Mouse (Mus musculus) kidney, adult 2 months (tissue): ENCODE results near the gene Snrnp70.

ENCODE experiments used
- CTCF ChIP-seq: fragments of 200-500 bp; conservative IDR thresholded peaks from 2 replicates; pipeline ENCODE4 v1.5.1; 2011; ENCODE audit warnings: low read depth, mild to moderate bottlenecking, control low read depth, low read length, moderate library complexity, mixed read lengths; ENCODE audit not compliant: insufficient read depth, insufficient read length
- POLR2A ChIP-seq: fragments of 200-500 bp; IDR thresholded peaks from one replicate; pipeline ENCODE4 v1.6.1; 2011; ENCODE audit warnings: low read depth, low read length, control low read depth

GRCm38 (mm10) chr7:45396787-45397186 is 1.2 kb upstream of the Snrnp70 start:
- TF ChIP-seq POLR2A (no peak), CTCF (no peak)
